Mouse (Mus musculus): ENCODE data around the gene Iqck. TPM values are rescaled to one million over a fixed set of nuclear protein-coding genes. Genes with fewer than 3 reads are reported as not detected.

Gene Iqck
- polyA plus RNA-seq, 1 experiment, result 1.1 TPM

DNA sequence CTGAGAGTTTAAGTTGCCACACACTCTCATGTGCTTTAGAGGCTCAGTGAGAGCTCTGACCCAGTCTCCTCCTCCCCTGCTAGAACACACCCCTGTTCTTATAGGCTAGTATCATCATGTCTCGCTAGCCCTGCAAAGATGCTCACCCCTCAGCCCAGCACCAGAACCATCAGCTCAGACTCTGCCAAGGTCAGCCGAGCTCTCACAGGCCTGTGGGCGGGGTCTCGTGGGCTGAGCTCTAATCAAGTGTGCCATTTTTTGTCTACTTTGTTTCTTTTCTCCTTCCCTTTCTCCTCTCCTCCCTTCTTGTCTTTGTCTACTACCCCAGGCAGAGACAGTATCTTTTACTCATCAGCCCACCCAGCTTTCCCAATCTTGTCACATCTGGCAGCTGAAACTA, 130.2 kb downstream of the Iqck start:
- 88% methylated on average over 4 of the region's 4 CpGs for WGBS
- DNase-seq, result no peak
- Histone ChIP-seq H3K36me3 (ENCODE audit: control insufficient read depth, insufficient read depth, low read length) (no peaks in the 10 kb centered on the region), H3K4me3 (ENCODE audit: control insufficient read depth, insufficient read depth, low read length) (no peak overlapping the region), H3K4me1 (replicated peaks; ENCODE audit: control insufficient read depth, insufficient read depth, low read length) (peaks cover 2% of the 10 kb centered on the region; the same call in 1 of the 2 replicates), H3K27me3 (ENCODE audit: control insufficient read depth, insufficient read depth, low read length) (no peaks in the 10 kb centered on the region), H3K27ac (ENCODE audit: control insufficient read depth, insufficient read depth, low read length) (no peak overlapping the region)
- TF ChIP-seq CTCF (IDR thresholded peaks at IDR 0.05; ENCODE audit: borderline replicate concordance, control insufficient read depth, extremely low read depth, insufficient read depth, low read length, poor library complexity) (no peak), POLR2A (IDR thresholded peaks at IDR 0.05; ENCODE audit: control insufficient read depth, extremely low read depth, insufficient read depth, low read length, poor library complexity) (no peak)

DNA sequence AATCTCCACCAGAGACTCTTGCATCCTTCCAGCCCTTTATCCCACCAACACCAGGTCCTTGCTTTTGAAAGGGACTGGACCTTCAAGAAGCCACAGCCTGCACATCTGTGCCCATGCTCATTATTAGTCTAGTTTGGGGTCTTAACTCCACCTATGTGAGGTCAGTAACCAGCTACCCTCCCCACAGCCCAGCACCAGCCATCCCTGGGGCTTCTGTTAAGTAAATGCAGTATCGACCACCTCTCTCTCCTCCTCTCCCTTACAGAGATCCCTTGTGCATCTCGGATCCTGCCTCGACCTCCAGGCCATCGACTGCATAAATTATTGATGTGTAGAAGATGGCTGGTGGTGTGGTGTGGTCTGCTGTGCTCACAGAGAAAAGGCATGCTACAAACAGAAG, 130.8 kb downstream of the Iqck start:
- H3K27ac ChIP-seq (ENCODE audit: control insufficient read depth, insufficient read depth, low read length), result no peak overlapping the region
- 91% methylated on average over 4 of the region's 4 CpGs for WGBS
- no peak for DNase-seq
- H3K36me3 ChIP-seq (ENCODE audit: control insufficient read depth, insufficient read depth, low read length), result no peaks in the 10 kb centered on the region
- no peak overlapping the region for H3K4me3 ChIP-seq (ENCODE audit: control insufficient read depth, insufficient read depth, low read length)
- no peak for TF ChIP-seq POLR2A (IDR thresholded peaks at IDR 0.05; ENCODE audit: control insufficient read depth, extremely low read depth, insufficient read depth, low read length, poor library complexity)
- TF ChIP-seq CTCF (IDR thresholded peaks at IDR 0.05; ENCODE audit: borderline replicate concordance, control insufficient read depth, extremely low read depth, insufficient read depth, low read length, poor library complexity), result no peak
- H3K27me3 ChIP-seq (ENCODE audit: control insufficient read depth, insufficient read depth, low read length), result no peaks in the 10 kb centered on the region
- peaks cover 2% of the 10 kb centered on the region; the same call in 1 of the 2 replicates for H3K4me1 ChIP-seq (replicated peaks; ENCODE audit: control insufficient read depth, insufficient read depth, low read length)

DNA sequence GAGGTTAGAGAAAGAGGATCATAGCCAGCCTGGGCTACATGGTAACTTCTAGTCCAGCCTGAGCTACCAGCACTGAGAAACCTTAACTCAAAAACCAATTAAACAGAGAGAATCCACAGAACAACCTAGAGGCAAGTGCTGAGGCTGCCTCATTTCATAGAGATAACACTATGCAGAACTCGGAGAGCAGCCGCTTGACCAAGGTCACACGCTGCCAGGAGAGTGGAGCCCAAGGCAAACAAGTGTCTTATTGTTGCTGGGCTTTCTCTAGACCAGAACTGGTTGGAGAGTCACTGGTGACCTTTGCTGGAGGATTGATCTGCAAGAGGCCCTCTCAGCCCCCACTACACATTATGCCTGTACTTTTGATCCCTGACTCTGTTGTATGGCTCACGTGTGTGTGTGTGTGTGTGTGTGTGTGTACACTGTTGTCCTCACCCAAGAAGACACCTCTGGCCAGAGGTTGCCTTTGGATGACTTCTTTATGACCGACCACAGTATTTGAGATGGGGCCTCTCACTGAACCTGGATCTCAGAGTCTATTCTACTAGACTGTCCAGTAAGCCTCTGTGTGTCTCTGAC, 133.8 kb downstream of the Iqck start:
- Histone ChIP-seq H3K36me3 (ENCODE audit: control insufficient read depth, insufficient read depth, low read length) (no peaks in the 10 kb centered on the region), H3K4me1 (replicated peaks; ENCODE audit: control insufficient read depth, insufficient read depth, low read length) (peaks cover 8% of the 10 kb centered on the region), H3K4me3 (ENCODE audit: control insufficient read depth, insufficient read depth, low read length) (no peak overlapping the region), H3K27ac (ENCODE audit: control insufficient read depth, insufficient read depth, low read length) (no peak overlapping the region), H3K27me3 (ENCODE audit: control insufficient read depth, insufficient read depth, low read length) (peaks cover 6% of the 10 kb centered on the region)
- DNase-seq, result no peak
- TF ChIP-seq CTCF (IDR thresholded peaks at IDR 0.05; ENCODE audit: borderline replicate concordance, control insufficient read depth, extremely low read depth, insufficient read depth, low read length, poor library complexity), result no peak
- no peak for TF ChIP-seq POLR2A (IDR thresholded peaks at IDR 0.05; ENCODE audit: control insufficient read depth, extremely low read depth, insufficient read depth, low read length, poor library complexity)
- 91% methylated on average over 5 of the region's 5 CpGs for WGBS

DNA sequence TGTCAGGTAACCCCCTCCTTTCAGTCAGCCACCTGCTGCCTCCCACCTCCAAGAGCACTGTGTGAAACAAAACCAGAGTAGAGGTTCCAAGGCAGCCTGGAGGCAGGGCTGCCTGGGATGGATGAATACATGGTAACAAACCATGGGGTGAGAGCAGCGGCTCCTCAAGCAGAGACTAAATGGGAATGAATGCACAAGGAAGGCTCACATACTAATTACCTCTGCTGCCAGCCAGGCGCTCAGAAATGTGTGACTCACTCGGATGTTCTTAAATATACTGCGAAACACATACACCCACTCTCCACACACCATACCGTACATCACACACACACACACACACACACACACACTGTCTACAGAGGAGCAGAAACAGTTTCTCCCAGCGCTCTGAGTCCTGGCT, 134.7 kb downstream of the Iqck start:
- H3K27me3 ChIP-seq (ENCODE audit: control insufficient read depth, insufficient read depth, low read length), result peaks cover 11% of the 10 kb centered on the region

DNA sequence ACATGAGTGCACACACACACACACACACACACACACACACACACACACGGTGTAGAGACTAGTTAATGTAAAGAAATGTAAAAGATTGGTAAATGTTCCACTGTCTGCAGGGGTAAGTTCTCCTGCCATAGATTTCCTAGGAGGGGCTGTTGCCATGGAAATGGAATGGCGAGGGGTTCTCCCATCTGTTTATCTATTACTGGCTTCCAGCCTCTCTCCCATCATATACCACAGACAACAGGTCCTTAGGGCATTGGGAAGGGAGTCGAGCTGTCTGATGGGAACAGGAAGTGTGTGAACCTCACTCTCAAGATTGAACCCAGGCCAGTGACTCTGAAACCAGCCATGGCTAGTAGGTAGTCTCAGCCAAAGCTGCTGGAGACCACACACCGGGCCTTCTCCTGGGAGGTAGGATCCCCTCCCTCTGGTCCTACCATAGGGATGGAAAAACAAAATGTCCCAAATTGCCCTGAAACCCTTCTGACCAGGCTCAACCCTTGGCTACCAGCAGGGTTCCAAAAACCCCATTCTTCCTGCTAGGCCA, 135.9 kb downstream of the Iqck start:
- DNase-seq, result no peak
- Histone ChIP-seq H3K36me3 (ENCODE audit: control insufficient read depth, insufficient read depth, low read length) (no peaks in the 10 kb centered on the region), H3K27me3 (ENCODE audit: control insufficient read depth, insufficient read depth, low read length) (peaks cover 11% of the 10 kb centered on the region), H3K4me3 (ENCODE audit: control insufficient read depth, insufficient read depth, low read length) (no peak overlapping the region), H3K4me1 (replicated peaks; ENCODE audit: control insufficient read depth, insufficient read depth, low read length) (peaks cover 20% of the 10 kb centered on the region), H3K27ac (ENCODE audit: control insufficient read depth, insufficient read depth, low read length) (no peak overlapping the region)
- no peak for TF ChIP-seq CTCF (IDR thresholded peaks at IDR 0.05; ENCODE audit: borderline replicate concordance, control insufficient read depth, extremely low read depth, insufficient read depth, low read length, poor library complexity)
- no peak for TF ChIP-seq POLR2A (IDR thresholded peaks at IDR 0.05; ENCODE audit: control insufficient read depth, extremely low read depth, insufficient read depth, low read length, poor library complexity)
- 69% methylated on average over 4 of the region's 4 CpGs for WGBS

More for the DNA sequence above, 134.7 kb downstream of the Iqck start:
- H3K27ac ChIP-seq (ENCODE audit: control insufficient read depth, insufficient read depth, low read length), result no peak overlapping the region
- no peak for DNase-seq
- H3K4me1 ChIP-seq (replicated peaks; ENCODE audit: control insufficient read depth, insufficient read depth, low read length), result peaks cover 15% of the 10 kb centered on the region
- 96% methylated on average over 6 of the region's 6 CpGs for WGBS
- no peaks in the 10 kb centered on the region for H3K36me3 ChIP-seq (ENCODE audit: control insufficient read depth, insufficient read depth, low read length)
- no peak for TF ChIP-seq CTCF (IDR thresholded peaks at IDR 0.05; ENCODE audit: borderline replicate concordance, control insufficient read depth, extremely low read depth, insufficient read depth, low read length, poor library complexity)
- no peak for TF ChIP-seq POLR2A (IDR thresholded peaks at IDR 0.05; ENCODE audit: control insufficient read depth, extremely low read depth, insufficient read depth, low read length, poor library complexity)
- H3K4me3 ChIP-seq (ENCODE audit: control insufficient read depth, insufficient read depth, low read length), result no peak overlapping the region

DNA sequence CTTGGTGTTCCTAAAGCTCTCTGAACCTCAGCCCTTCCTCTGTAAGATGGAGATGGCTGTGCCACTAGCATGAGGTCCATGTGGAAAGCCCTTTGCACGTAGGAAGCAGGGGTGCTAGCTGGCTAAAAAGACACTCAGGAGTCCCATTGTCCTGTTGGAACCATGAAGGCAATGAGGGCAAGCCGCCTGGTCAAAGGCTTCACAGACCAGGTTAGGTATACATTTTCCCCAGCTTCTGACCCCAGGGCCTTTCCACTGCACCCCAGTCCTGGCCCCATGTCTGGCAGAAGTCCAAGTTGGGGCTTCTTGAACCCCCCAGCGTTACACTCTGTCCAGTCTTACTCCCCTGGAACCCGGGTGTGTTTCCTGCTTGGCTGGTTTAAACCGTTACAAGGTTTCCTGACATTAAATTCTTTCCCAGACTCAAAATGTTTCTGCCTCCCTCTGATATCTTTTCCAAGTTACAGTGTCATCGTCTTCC, 136.6 kb downstream of the Iqck start:
- H3K4me3 ChIP-seq (ENCODE audit: control insufficient read depth, insufficient read depth, low read length), result no peak overlapping the region
- H3K27ac ChIP-seq (ENCODE audit: control insufficient read depth, insufficient read depth, low read length), result no peak overlapping the region
- WGBS, result 74% methylated on average over 6 of the region's 6 CpGs
- H3K36me3 ChIP-seq (ENCODE audit: control insufficient read depth, insufficient read depth, low read length), result no peaks in the 10 kb centered on the region
- TF ChIP-seq CTCF (IDR thresholded peaks at IDR 0.05; ENCODE audit: borderline replicate concordance, control insufficient read depth, extremely low read depth, insufficient read depth, low read length, poor library complexity) (no peak), POLR2A (IDR thresholded peaks at IDR 0.05; ENCODE audit: control insufficient read depth, extremely low read depth, insufficient read depth, low read length, poor library complexity) (no peak)
- no peak for DNase-seq
- H3K27me3 ChIP-seq (ENCODE audit: control insufficient read depth, insufficient read depth, low read length), result peaks cover 11% of the 10 kb centered on the region
- H3K4me1 ChIP-seq (replicated peaks; ENCODE audit: control insufficient read depth, insufficient read depth, low read length), result peaks cover 20% of the 10 kb centered on the region
